Mouse (Mus musculus): ENCODE results near the gene Fibp. TPM values are rescaled to one million over a fixed set of nuclear protein-coding genes. Genes with fewer than 3 reads are reported as not detected.

Fibp gene
- 10 to 100 TPM; 62.3 to 71.1 TPM for total RNA-seq (2021)
- long read RNA-seq, experiment 1, transcript Fibp-205 (10 exons, 1,209 nt): major isoform, 9 of 22 reads
- long read RNA-seq, experiment 1, transcript Fibp-201 (10 exons, 1,215 nt): minor isoform, 5 of 22 reads
- long read RNA-seq, experiment 1, partial matches to known transcripts: 3 of 22 reads
- long read RNA-seq, experiment 1, other reads (novel, unspliced or antisense): 5 of 22 reads
- long read RNA-seq, experiment 2, transcript Fibp-205 (10 exons, 1,209 nt): major isoform, 14 of 34 reads
- long read RNA-seq, experiment 2, transcript Fibp-201 (10 exons, 1,215 nt): minor isoform, 7 of 34 reads
- long read RNA-seq, experiment 2, partial matches to known transcripts: 6 of 34 reads
- long read RNA-seq, experiment 2, other reads (novel, unspliced or antisense): 7 of 34 reads

GRCm38 (mm10) chr19:5460465-5460911 is at the start of gene Fibp:
Gene Fibp (plus strand): TSS chr19:5460615.
- DNase-seq (ENCODE audit: low spot score in 2 of 2): peak; percentile 73 to 90

- no peak for DNase-seq (ENCODE audit: low spot score in 2 of 2)
Measured at GRCm38 (mm10) chr19:5410641-5411040, 49.8 kb upstream of the Fibp start.

GRCm38 (mm10) chr19:5411961-5412360 is 48.5 kb upstream of the Fibp start:
- DNase-seq (ENCODE audit: low spot score in 2 of 2): no peak

DNA sequence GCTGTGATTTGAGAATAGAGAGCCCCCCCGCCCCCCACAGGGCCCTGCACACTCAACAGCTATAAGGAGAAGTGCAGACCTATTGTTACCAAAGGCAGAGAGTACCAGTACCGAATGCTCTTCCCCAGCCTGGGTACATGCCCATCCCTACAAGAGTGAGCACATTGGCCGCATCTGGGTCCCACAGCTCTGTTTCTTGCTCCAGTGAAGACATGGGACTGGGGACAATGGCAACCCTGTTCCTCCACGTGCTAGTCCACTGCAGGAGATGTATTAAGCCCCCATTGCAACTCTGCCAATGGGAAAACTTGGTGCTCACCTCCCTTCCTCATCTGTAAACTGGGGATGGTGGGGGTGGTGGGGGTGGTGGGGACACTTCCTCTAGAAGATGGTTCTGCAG is 46.6 kb upstream of the Fibp start:
- DNase-seq (ENCODE audit: low spot score in 2 of 2): no peak

DNA sequence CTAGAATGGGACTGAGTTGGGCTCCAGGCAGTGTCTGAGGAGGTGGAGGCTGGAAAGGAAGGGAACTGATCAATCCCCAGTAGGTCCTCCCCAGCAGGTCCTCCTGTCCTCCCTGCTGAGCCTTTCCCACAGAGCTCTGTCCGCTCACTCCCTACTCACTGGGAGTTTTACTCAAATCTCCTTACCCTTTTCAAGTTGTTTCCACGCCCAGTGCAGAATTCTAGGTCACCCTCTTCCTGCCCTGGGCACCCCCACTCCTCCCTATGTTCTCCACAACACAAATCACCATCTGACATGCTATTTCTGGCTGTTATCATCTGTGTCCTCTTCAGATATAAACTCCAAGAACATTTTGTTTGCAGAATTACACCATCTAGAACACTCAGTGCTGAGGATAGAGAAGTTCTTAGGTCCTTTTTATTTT is 45.9 kb upstream of the Fibp start:
- DNase-seq (ENCODE audit: low spot score in 2 of 2): no peak

DNA sequence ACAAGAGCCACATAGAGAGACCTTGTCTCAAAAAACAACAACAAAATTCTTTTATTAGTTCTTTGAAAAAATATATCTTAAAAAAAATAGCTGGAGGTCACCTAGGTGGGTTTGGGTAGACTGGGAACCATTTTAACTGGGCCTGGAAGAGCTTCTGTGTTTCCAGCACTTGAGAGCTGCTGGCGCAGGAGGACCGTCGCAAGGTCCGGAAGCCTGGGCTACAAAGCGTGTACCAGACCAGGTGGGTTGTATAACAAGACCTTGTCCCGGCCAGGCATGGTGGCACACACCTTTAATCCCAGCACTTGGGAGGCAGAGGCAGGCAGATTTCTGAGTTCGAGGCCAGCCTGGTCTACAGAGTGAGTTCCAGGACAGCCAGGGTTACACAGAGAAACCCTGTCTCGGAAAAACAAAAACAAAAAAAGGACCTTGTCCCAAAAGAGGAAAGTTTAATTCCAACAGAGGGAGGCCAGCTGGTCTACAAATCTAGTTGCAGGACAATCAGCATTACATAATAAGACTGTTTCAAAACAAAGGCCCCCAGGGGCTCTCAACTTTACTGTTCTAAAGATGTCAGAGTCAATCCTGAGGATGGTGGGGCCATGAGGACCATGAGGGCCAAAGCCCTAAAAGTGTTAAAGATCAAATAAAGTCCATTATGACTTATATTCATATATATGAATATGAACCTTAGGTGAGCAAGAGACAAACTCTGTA is 41.5 kb upstream of the Fibp start:
- no peak for DNase-seq (ENCODE audit: low spot score in 2 of 2)

DNA sequence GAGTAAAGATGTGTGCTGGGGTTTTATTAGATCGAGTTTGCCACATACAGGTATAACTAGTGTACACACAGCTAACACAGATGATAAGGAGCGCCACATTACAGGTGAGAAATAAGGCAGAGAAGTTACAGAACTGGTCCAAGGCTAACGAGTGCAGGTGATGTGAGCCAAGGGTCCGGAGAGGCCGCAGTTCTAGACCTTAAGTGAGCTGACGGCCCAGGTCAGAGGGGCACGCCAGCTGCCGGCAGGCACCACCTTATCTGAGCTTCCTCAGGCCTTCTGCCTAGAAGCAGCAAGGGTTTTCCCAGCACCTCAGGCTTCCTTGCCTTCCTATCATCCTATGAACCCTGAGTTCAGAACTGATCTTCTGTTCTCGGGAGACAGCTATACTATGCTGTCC is 40.8 kb upstream of the Fibp start:
- no peak for DNase-seq (ENCODE audit: low spot score in 2 of 2)

- DNase-seq (ENCODE audit: low spot score in 2 of 2): no peak
Measured at GRCm38 (mm10) chr19:5420579-5420978, 39.8 kb upstream of the Fibp start.

DNA sequence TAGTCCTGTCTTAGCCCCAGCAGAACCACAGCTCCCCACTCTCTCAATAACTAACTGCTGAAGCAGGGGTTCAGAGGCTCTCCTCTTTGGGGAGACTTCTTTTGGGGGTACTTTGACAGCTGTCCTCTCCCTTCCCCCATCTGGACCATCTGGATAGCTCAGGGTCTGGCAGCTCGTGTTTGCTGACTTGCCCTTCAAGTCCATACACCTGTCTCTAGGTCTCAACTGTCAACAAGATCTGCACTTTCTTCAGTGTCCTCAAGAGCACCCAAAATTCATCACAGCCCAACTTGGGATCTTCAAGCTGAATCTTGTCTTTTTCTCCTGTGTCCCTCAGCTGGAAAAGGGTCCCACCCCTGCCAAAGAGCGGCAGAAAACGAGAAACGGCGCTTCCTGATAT is 38.6 kb upstream of the Fibp start:
- DNase-seq (ENCODE audit: low spot score in 2 of 2): no peak

GRCm38 (mm10) chr19:5422267-5422666 is 38.1 kb upstream of the Fibp start:
- no peak for DNase-seq (ENCODE audit: low spot score in 2 of 2)

GRCm38 (mm10) chr19:5422895-5423443 is 37.4 kb upstream of the Fibp start:
- no peak for DNase-seq (ENCODE audit: low spot score in 2 of 2)

DNA sequence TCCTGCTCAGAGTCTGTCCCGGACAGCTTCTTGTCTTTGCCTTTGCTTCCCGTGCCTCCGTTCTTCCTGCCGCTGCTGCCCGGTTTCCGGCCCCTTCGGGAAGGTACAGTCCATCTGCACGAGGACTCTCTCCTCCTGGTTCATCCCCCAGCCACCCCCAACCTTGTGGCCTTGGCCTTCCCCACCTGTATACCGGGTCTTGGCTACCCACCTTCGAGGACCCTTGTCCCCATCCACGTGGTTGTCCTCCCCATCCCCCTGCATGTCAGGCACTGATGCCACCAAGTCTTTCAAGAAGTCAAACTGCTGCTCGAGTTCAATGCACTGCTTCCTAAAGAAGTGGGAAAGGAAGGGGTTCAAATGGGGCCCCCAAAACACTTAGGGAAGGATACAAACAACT is 36.9 kb upstream of the Fibp start:
- no peak for DNase-seq (ENCODE audit: low spot score in 2 of 2)

DNA sequence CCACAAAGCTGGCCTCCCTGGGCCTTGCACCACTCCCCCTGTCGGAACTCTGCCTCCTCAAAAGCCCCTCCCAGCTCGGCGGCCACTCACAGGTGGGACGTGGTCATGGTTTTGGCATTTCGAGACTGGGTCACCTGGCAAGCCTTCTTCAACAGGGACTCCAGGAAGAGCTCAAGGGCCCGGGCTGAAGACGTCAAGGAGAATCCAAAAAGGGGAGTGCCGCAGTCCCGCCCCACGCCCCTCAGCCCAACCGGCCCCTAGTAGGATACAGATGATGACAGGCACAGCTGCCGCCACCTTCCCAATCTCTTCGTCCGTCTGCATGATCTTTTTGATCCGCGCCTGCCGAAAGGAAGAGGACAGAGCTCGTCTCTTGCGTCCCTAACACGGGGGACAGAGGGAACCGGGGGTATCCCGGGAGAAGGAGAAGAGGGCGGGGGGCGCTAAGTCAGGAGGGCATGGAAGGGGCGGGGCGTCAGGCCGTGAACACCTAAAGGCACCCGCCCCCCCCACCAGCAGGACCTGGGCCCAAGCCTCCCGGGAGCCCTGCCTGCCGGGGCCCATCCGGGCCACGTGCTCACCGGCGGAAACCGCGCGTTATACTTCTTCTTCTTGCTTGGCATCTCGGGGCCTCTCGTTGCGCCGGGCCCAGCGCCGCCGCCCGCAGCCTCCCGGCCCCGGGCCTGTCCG is 36.2 kb upstream of the Fibp start:
- DNase-seq (ENCODE audit: low spot score in 2 of 2): peak in 1 of 2 experiments; percentile 78

DNA sequence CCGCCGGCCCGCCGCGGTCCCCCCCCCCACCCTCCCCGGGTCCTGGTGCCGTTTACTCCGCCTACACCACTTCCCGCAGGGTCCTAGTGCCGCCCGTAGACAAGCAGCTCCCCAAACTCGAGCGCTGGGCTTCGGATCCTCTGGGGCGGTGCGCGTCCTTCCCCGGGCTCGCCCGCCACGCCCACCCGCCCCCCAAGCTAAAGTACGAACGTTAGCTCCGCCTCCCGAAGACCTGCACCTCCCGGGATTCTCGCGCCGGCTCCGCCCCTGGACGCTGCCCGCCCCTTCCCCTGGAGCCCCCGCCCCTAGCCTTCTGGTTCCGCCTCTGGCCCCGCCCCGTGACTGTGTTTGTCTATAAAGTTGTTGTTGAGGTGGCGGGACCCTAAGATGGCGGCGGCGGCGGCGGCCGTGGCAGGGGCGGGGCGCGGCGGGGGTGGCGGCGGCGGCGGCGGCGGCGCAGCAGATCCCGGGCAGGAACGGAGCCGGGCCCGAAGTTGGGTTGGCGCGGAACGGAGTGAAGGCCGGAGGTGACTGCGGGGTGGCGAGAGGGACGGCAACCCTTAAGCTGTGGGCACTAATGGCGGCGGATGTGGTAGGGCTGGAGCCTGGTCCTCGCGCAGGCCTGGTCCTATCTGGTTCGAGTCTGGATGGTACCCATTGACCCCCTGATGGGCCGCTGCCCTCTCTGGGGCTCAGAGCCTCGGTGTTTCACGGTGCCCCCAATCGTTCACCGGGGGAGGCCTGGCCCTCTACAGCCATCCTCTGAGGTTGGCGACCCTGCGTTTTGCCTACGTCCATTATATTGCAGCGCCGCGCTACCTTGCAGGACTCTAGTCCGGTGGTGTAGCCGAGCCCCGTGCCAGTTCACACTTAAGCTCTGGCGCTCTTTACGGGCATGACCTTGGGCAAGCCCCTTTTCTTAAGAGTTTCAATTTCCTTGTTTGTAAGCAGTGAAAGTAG is 35.4 kb upstream of the Fibp start, which contains the start of the genes Drap1 and AI837181:
TSS of gene Drap1 (minus strand) at position 198 of the 960 bp plus-strand sequence.
TSS of gene AI837181 (plus strand) at position 363 of the 960 bp plus-strand sequence.
- DNase-seq (ENCODE audit: low spot score in 2 of 2): peak; percentile 94 to 98

DNA sequence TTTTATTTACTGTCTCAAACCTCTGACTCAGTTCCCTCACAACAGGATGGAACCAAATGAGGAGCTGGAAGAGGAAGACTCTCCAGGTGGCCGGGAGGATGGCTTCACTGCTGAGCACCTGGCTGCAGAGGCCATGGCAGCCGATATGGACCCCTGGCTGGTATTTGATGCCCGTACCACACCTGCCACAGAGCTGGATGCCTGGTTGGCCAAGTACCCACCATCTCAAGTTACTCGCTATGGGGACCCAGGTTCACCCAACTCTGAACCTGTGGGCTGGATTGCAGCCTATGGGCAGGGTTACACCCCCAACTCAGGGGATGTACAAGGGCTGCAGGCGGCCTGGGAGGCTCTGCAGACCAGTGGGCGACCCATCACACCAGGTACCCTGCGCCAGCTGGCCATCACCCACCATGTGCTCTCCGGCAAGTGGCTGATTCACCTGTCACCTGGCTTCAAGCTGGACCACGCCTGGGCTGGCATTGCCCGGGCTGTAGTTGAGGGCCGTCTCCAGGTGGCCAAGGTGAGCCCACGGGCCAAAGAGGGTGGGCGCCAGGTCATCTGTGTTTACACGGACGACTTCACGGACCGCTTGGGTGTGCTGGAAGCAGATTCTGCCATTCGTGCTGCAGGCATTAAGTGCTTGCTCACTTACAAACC is 34.4 kb upstream of the Fibp start:
- DNase-seq (ENCODE audit: low spot score in 2 of 2): no peak

GRCm38 (mm10) chr19:5426640-5427290 is 33.6 kb upstream of the Fibp start:
- DNase-seq (ENCODE audit: low spot score in 2 of 2): no peak

GRCm38 (mm10) chr19:5428083-5428482 is 32.3 kb upstream of the Fibp start:
- DNase-seq (ENCODE audit: low spot score in 2 of 2): no peak

DNA sequence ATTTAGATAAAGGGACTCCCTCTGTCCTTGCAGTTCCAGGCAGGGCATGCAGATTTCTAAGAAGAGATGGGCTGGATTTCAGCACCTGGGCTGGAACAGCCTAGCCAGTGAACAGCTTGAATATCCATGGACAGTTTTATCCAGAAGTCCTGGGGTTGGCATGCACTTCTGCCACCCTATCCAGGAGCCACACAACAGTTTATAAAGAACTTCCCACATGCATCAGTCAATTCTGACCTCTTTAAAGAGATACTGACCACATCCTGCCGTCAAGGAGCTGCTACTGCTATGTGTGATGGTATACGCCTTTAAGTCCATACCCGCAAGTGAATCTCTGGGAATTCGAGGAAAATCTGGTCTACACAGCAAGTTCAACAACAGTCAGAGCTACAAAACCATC is 31.2 kb upstream of the Fibp start:
- DNase-seq (ENCODE audit: low spot score in 2 of 2): no peak

DNA sequence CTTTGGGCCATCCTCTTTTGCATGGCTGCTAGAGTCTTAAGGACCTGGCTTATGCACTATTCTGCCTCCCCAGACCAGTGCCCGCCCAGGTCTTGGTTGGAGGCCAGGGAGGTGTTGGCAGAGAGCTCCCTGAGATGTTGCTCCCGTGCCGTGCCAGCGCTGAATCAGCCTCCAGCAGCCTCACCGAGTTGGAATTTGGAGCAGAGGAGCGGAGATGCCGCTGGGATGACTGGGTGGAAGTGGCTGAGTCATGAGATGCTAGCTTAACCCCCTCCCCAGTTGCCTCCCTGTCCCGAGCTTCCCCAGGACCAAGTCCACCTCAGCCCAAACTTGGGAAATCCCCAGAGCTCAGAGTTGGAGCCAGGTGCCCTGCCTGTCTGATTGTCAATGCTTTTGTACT is 30.6 kb upstream of the Fibp start:
- peak in 1 of 2 experiments; percentile 60 for DNase-seq (ENCODE audit: low spot score in 2 of 2)
